Mouse (Mus musculus) brain, embryonic 14.5 days (tissue): ENCODE measurements around the gene Cyp2w1. TPM values are rescaled to one million over a fixed set of nuclear protein-coding genes. Genes with fewer than 3 reads are reported as not detected.

ENCODE experiments used
- DNase-seq: peaks from one replicate; pipeline ENCODE4 v3.0.0-alpha.2; 2011; ENCODE audit warnings: low read depth
- CTCF ChIP-seq: fragments of 200-500 bp; IDR thresholded peaks from 2 replicates; pipeline ENCODE4 v1.5.1; 2012; ENCODE audit warnings: inconsistent platforms, mild to moderate bottlenecking, moderate library complexity, borderline replicate concordance; ENCODE audit not compliant: insufficient read depth, insufficient read length; ENCODE audit errors: extremely low read depth
- POLR2A ChIP-seq: fragments of 200-500 bp; IDR thresholded peaks from 2 replicates; pipeline ENCODE4 v1.6.1; 2012; ENCODE audit warnings: mild to moderate bottlenecking, inconsistent platforms, borderline replicate concordance; ENCODE audit not compliant: poor library complexity, insufficient read depth, insufficient read length, severe bottlenecking; ENCODE audit errors: extremely low read depth
- polyA plus RNA-seq: library from polyadenylated mRNA; depleted of rRNA; stranded (reverse); fragments of >200 nt; gene quantifications from 2 replicates; pipeline ENCODE4 v1.2.3, GENCODE M21; 2012

The Cyp2w1 gene
- polyA plus RNA-seq, 1 experiment, result 1.7 TPM

GRCm38 (mm10) chr5:139351134-139351533 lies 1.3 kb upstream of the Cyp2w1 start, which contains the start of gene Cox19:
Cox19 (minus strand) TSS chr5:139351418.
- no peak for TF ChIP-seq CTCF
- DNase-seq, result peak; percentile 12

- no peak for DNase-seq
- TF ChIP-seq POLR2A, result no peak
- TF ChIP-seq CTCF, result no peak
These were observed 789 bp upstream of the Cyp2w1 start for GRCm38 (mm10) chr5:139351628-139352027.

- no peak for DNase-seq
- TF ChIP-seq CTCF (peak; percentile 41; the same call in 1 of the 2 replicates), POLR2A (no peak)
These were observed 1.1 kb downstream of the Cyp2w1 start for GRCm38 (mm10) chr5:139353496-139353895.

- no peak for TF ChIP-seq CTCF
- no peak for TF ChIP-seq POLR2A
- no peak for DNase-seq
These were observed 1.5 kb downstream of the Cyp2w1 start for GRCm38 (mm10) chr5:139353946-139354345.

GRCm38 (mm10) chr5:139355235-139355772 lies 2.9 kb downstream of the Cyp2w1 start:
- no peak for TF ChIP-seq POLR2A
- peak; percentile 96 for TF ChIP-seq CTCF
- DNase-seq, result peak; percentile 69

- TF ChIP-seq POLR2A, result no peak
- TF ChIP-seq CTCF, result peak; percentile 69; the same call in 1 of the 2 replicates
- peak; percentile 43 for DNase-seq
These were observed 6.2 kb downstream of the Cyp2w1 start for GRCm38 (mm10) chr5:139358653-139359052.

- DNase-seq, result no peak
- TF ChIP-seq POLR2A (no peak), CTCF (no peak)
These were observed 6.8 kb downstream of the Cyp2w1 start for GRCm38 (mm10) chr5:139359244-139359643.

- TF ChIP-seq CTCF (no peak), POLR2A (no peak)
- no peak for DNase-seq
These were observed 11.4 kb downstream of the Cyp2w1 start for GRCm38 (mm10) chr5:139363858-139364257.

GRCm38 (mm10) chr5:139364260-139364910 lies 12.0 kb downstream of the Cyp2w1 start:
- no peak for TF ChIP-seq POLR2A
- TF ChIP-seq CTCF, result peak; percentile 96
- DNase-seq, result peak; percentile 81

GRCm38 (mm10) chr5:139364911-139365571 lies 12.6 kb downstream of the Cyp2w1 start:
- peak; percentile 50 for DNase-seq
- TF ChIP-seq CTCF, result no peak
- TF ChIP-seq POLR2A, result no peak

GRCm38 (mm10) chr5:139365827-139366226 lies 13.4 kb downstream of the Cyp2w1 start:
- TF ChIP-seq POLR2A (no peak), CTCF (no peak)

More at GRCm38 (mm10) chr5:139365827-139366226, 13.4 kb downstream of the Cyp2w1 start:
- no peak for DNase-seq
